In the genomic region with DNA sequence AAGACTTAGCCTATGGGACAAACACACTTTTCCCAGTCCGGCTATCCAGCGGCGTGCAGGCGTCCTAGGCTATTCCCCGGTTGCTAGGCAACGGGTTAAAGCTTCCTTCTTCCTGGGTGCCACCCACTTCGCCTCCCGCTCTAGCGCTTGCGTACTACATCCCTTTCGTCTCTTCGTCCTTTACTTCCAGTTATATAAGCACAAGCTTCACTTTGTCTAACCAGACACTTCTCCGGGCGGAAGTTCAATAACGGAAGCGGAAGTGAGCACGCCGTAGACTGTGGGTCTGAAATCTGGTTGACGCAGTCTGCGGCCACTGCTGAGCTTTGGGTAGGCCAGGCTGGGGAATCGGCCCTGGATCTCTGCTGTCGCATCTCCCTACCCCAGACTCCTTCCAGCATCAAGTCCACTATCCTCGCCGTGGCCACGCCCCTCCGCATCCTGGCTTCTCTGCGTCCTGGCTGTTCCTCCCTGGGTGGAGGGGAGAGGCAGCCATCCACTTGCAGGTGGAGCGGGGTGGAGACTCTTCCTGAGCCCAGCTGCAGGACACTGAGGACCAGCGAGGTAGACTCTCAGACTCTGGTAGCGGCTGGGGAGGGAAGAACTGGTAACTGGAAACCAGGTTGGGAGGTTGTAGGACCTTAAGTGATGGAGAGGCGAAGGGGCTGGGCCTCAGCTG, we compare ENCODE assay signal across 7 mouse cellular contexts. TPM values are rescaled to one million over a fixed set of nuclear protein-coding genes. Genes with fewer than 3 reads are reported as not detected.
DNase-seq lines count a peak whose midpoint lies in the region; ATAC-seq lines count a peak whose summit lies in the region.

A gene (plus strand): TSS at position 206 of the 679 bp plus-strand sequence.

- no peaks in the 10 kb centered on the region for H3K27me3 ChIP-seq in intestine, embryonic 15.5 days (replicated peaks)
- H3K27me3 ChIP-seq in midbrain, embryonic 10.5 days (ENCODE audit: low read depth, poor library complexity, severe bottlenecking): peaks cover 15% of the 10 kb centered on the region

- peak; percentile 92 for DNase-seq in adrenal gland, adult 8-10 months
- DNase-seq in embryo, embryonic 11.5 days (ENCODE audit: low read depth, low spot score): peak; percentile 88
- DNase-seq in gastrocnemius, postnatal 36 days: peak; percentile 75 to 80
- peak; percentile 93 to 98 for DNase-seq in left cerebral cortex, postnatal 25 days (ENCODE audit: low spot score in 2 of 2)
- DNase-seq in midbrain, embryonic 10.5 days (ENCODE audit: low spot score): peak; percentile 89
- DNase-seq in right cerebral cortex, postnatal 4 days: peak; percentile 76

- peaks cover 13% of the 10 kb centered on the region for H3K4me1 ChIP-seq in intestine, embryonic 15.5 days (replicated peaks)
- H3K4me1 ChIP-seq in midbrain, embryonic 10.5 days: peaks cover 37% of the 10 kb centered on the region

- H3K36me3 ChIP-seq in intestine, embryonic 15.5 days: no peaks in the 10 kb centered on the region
- no peaks in the 10 kb centered on the region for H3K36me3 ChIP-seq in midbrain, embryonic 10.5 days

- peak; percentile 98 for ATAC-seq in intestine, embryonic 15.5 days

- H3K4me2 ChIP-seq in intestine, embryonic 15.5 days (replicated peaks): peak within 1 kb of the TSS; percentile 90

- H3K9me3 ChIP-seq in intestine, embryonic 15.5 days: no peaks in the 10 kb centered on the region
- H3K9me3 ChIP-seq in midbrain, embryonic 10.5 days (replicated peaks): no peaks in the 10 kb centered on the region

- peak within 1 kb of the TSS; percentile 90 for H3K9ac ChIP-seq in intestine, embryonic 15.5 days

- H3K4me3 ChIP-seq in intestine, embryonic 15.5 days (replicated peaks): peak within 1 kb of the TSS; percentile 78
- H3K4me3 ChIP-seq in midbrain, embryonic 10.5 days: peak within 1 kb of the TSS; percentile 83

- under 1% methylated on average over 31 of the region's 31 CpGs for WGBS in intestine, embryonic 15.5 days
- under 1% methylated on average over 31 of the region's 31 CpGs for WGBS in midbrain, embryonic 10.5 days

- intact Hi-C loops in gastrocnemius, postnatal 36 days (cut with DNase I): loop anchor here (5.0 kb wide), 1 partner anchor 329 kb away; no protein-coding TSS in a partner anchor
- intact Hi-C loops in left cerebral cortex, postnatal 25 days (cut with DNase I): no loop called here

- H3K27ac ChIP-seq in intestine, embryonic 15.5 days: peak within 1 kb of the TSS; percentile 89
- H3K27ac ChIP-seq in midbrain, embryonic 10.5 days (replicated peaks): peak within 1 kb of the TSS; percentile 91

RNA-seq across cellular contexts. Expression of the gene that starts here (rescaled TPM):
- 10 to 100 TPM; 23.3 to 35.0 (median 30.0) TPM for total RNA-seq in adrenal gland, adult 8-10 months (2022)
- 1 to 10 TPM; 7.8 to 9.9 TPM for total RNA-seq in gastrocnemius, postnatal 36 days (2021)
- polyA plus RNA-seq in intestine, embryonic 15.5 days (2015; fragmentation: Nextera tagmentation; extraction: Ambion mirVana): 26.9 and 27.7 TPM in 2 replicates
- total RNA-seq in left cerebral cortex, postnatal 25 days (2021): 10 to 100 TPM; 39.3 to 42.8 TPM
- 27.4 and 34.7 TPM in 2 replicates for polyA plus RNA-seq in midbrain, embryonic 10.5 days (2016; fragmentation: Nextera tagmentation; extraction: Ambion mirVana)

Comparison
In these comparisons a context has a peak if more than half of its experiments do, and no peak if none do; other contexts are left out.
1. Peak in every context shown above with its lines: DNase-seq, ATAC-seq, H3K4me3 ChIP-seq and H3K27ac ChIP-seq.